In the genomic region with DNA sequence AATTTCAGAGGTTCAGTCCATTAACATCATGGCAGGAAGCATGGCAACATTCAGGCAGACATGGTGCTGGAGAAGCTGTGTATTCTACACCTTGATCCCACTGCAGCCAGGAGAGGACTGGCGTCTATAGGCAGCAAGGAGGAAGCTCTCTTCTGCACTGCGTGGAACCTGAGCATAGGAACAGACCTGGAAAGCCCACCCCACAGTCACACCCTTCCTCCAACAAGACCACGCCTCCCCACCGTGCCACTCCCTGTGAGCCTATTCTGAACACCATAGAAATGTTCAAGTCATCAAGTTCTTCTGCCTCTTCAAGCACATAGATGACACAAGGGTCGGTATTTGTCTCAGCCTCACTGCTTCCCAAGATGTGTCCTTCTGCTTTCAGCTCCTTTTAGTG, we compare ENCODE assay signal across 25 mouse cellular contexts.
DNase-seq lines count a peak whose midpoint lies in the region; ATAC-seq lines count a peak whose summit lies in the region.
"Had no signal": no experiment of that assay in that cellular context is flagged by ENCODE, and none has a peak within 500 bp of the region (broad histone marks: within the 10 kb centered on the region; RNA-seq: fewer than 3 reads in every experiment).

No protein-coding gene starts in this region.

- DNase-seq in heart, adult 11 months: peak; percentile 88
- peak; percentile 27 for DNase-seq in ES-CJ7 (ENCODE audit: low read depth, low spot score)
- DNase-seq in R1 (ENCODE audit: low read depth, low spot score): peak; percentile 54
- DNase-seq in ZHBTc4 (ENCODE audit: low read depth, low spot score): peak; percentile 29
- DNase-seq in adrenal gland, postnatal 25 days: no peak
- DNase-seq in adrenal gland, adult 2 months: no peak
- DNase-seq: adrenal gland, adult 8-10 months; adrenal gland, postnatal 10 days; adrenal gland, postnatal 14 days; adrenal gland, postnatal 36 days; B cell, adult 2 months; cerebellum, adult 11 months; cerebellum, adult 11-12 months; cerebellum, adult 18-20 months; cerebellum, adult 2 months; cerebellum, adult 8-10 months; cerebellum, adult 9-10 months; cerebellum, adult 9-11 months had no signal

- H3K4me1 ChIP-seq in heart, embryonic 11.5 days (ENCODE audit: control insufficient read depth, insufficient read depth, low read length): no peaks in the 10 kb centered on the region
- H3K4me1 ChIP-seq in midbrain, embryonic 16.5 days (ENCODE audit: control insufficient read depth, insufficient read depth, low read length): no peaks in the 10 kb centered on the region

- no peak overlapping the region for H3K27ac ChIP-seq in heart, embryonic 11.5 days (ENCODE audit: low read depth, low read length)
- no peak overlapping the region for H3K27ac ChIP-seq in midbrain, embryonic 16.5 days (ENCODE audit: low read length)

- no peaks in the 10 kb centered on the region for H3K27me3 ChIP-seq in heart, embryonic 11.5 days (ENCODE audit: control insufficient read depth, insufficient read depth, low read length)
- H3K27me3 ChIP-seq in midbrain, embryonic 16.5 days (ENCODE audit: control insufficient read depth, insufficient read depth, low read depth, low read length): no peaks in the 10 kb centered on the region
- H3K27me3 ChIP-seq: CH12.LX had no signal

- WGBS in heart, embryonic 11.5 days (ENCODE audit: insufficient replicate concordance): 81% methylated on average over 5 of the region's 5 CpGs
- WGBS in midbrain, embryonic 16.5 days: 91% methylated on average over 5 of the region's 5 CpGs

- H3K9ac ChIP-seq in heart, embryonic 11.5 days (ENCODE audit: low read depth, low read length): no peak overlapping the region
- H3K9ac ChIP-seq in midbrain, embryonic 16.5 days (ENCODE audit: low read depth, low read length): no peak overlapping the region

- no peak for ATAC-seq in heart, embryonic 11.5 days (replicated peaks; ENCODE audit: insufficient number of reproducible peaks, low FRiP score, low TSS enrichment)
- no peak for ATAC-seq in midbrain, embryonic 16.5 days
- ATAC-seq: activated CD4-positive, CD25-positive, alpha-beta regulatory T cell, adult 4 months; CD4-positive, CD25-positive, alpha-beta regulatory T cell, adult 4 months; Patski had no signal

- no peaks in the 10 kb centered on the region for H3K9me3 ChIP-seq in heart, embryonic 11.5 days (replicated peaks; ENCODE audit: control insufficient read depth, low read length)
- no peaks in the 10 kb centered on the region for H3K9me3 ChIP-seq in midbrain, embryonic 16.5 days (replicated peaks; ENCODE audit: control insufficient read depth, low read length, poor library complexity, severe bottlenecking)

- H3K36me3 ChIP-seq in heart, embryonic 11.5 days (ENCODE audit: control insufficient read depth, insufficient read depth, low read length): no peaks in the 10 kb centered on the region
- no peaks in the 10 kb centered on the region for H3K36me3 ChIP-seq in midbrain, embryonic 16.5 days (ENCODE audit: control insufficient read depth, insufficient read depth, low read length)
- H3K36me3 ChIP-seq: G1E had no signal

- no peak overlapping the region for H3K4me2 ChIP-seq in heart, embryonic 11.5 days
- H3K4me2 ChIP-seq in midbrain, embryonic 16.5 days (ENCODE audit: low read length): no peak overlapping the region

- H3K4me3 ChIP-seq in heart, embryonic 11.5 days (ENCODE audit: low read depth, low read length): no peak overlapping the region
- H3K4me3 ChIP-seq in midbrain, embryonic 16.5 days (ENCODE audit: low read depth, low read length): no peak overlapping the region

Comparison
In these comparisons a context has a peak if more than half of its experiments do, and no peak if none do; other contexts are left out.
1. DNase-seq: peak in heart, adult 11 months (single experiment), ES-CJ7 (single experiment), R1 (single experiment) and ZHBTc4 (single experiment); none in adrenal gland, postnatal 25 days (single experiment) and adrenal gland, adult 2 months (single experiment).